Mouse (Mus musculus) limb, embryonic 10.5 days (tissue): ENCODE data around the gene Frem1. TPM values are rescaled to one million over a fixed set of nuclear protein-coding genes. Genes with fewer than 3 reads are reported as not detected.

Experiments
- DNase-seq: peaks from one replicate; pipeline ENCODE4 v3.0.0-alpha.2; 2017; ENCODE audit warnings: low spot score
- H3K27ac ChIP-seq: fragments of 300-500 bp; sonication (generic); 2 replicates; pipeline ENCODE4 v1.5.1; 2016; ENCODE audit warnings: mild to moderate bottlenecking
- H3K27me3 ChIP-seq: fragments of 300-500 bp; sonication (generic); 2 replicates; pipeline ENCODE4 v1.6.1; 2016; ENCODE audit warnings: low read depth, mild to moderate bottlenecking; ENCODE audit not compliant: poor library complexity, severe bottlenecking
- H3K36me3 ChIP-seq: fragments of 300-500 bp; sonication (generic); 2 replicates; pipeline ENCODE4 v1.6.1; 2016; ENCODE audit warnings: mild to moderate bottlenecking, moderate library complexity
- H3K4me1 ChIP-seq: fragments of 300-500 bp; sonication (generic); 2 replicates; pipeline ENCODE4 v1.6.1; 2016
- H3K4me3 ChIP-seq: fragments of 300-500 bp; sonication (generic); 2 replicates; pipeline ENCODE4 v1.5.1; 2016; ENCODE audit warnings: mild to moderate bottlenecking, moderate library complexity
- H3K9me3 ChIP-seq: fragments of 300-500 bp; sonication (generic); replicated peaks from 2 replicates; pipeline ENCODE4 v1.6.1; 2016; ENCODE audit warnings: mild to moderate bottlenecking
- WGBS: fragments of 180-500 bp; shearing (Covaris S2); methylation state at CpG from one replicate; pipeline ENCODE4 v1.1.7; 2016; 5-methylcytosine and 5-hydroxymethylcytosine counted together
- polyA plus RNA-seq: library from polyadenylated mRNA; unstranded; fragments of >200 nt; fragmentation: Nextera tagmentation; extraction: Ambion mirVana; gene quantifications from 2 replicates; pipeline ENCODE4 v1.2.1, GENCODE M21; 2016

Gene Frem1
- polyA plus RNA-seq, 1 experiment from 2014 or later = 13.6 TPM

DNA sequence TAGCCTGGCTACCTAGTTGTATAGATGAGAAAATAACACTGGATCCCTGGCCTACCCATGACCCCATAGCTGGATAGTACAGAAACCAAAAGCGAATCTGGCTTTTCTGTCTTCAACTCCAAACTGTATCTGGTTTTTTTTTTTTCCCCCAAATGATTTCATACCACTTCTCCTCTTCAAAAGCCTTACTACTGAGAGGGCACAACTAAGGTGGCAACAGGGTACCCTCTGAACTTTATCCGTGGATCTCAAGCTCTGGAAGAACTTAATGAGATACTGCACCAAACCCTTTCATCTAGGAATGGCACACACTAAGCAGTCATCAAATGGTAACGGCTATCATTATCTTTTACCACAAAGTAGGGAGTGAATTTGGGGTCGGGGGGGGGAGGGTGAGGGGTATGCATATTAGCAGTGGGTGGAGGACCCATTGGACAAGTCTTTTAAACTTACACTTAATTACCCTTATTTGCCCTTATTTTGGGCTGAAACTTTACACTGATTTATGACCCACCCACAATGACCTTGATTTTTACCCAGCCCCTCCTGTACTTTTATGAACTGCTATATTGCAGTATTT is 193.6 kb downstream of the Frem1 start:
- peaks cover 11% of the 10 kb centered on the region for H3K4me1 ChIP-seq
- 31% methylated on average over 4 of the region's 4 CpGs for WGBS
- no peaks in the 10 kb centered on the region for H3K36me3 ChIP-seq
- peak overlapping the region; percentile 91; the same call in 1 of the 2 replicates for H3K27ac ChIP-seq
- peaks cover 7% of the 10 kb centered on the region for H3K27me3 ChIP-seq
- no peak for DNase-seq
- H3K4me3 ChIP-seq = peak overlapping the region; percentile 76
- no peaks in the 10 kb centered on the region for H3K9me3 ChIP-seq

DNA sequence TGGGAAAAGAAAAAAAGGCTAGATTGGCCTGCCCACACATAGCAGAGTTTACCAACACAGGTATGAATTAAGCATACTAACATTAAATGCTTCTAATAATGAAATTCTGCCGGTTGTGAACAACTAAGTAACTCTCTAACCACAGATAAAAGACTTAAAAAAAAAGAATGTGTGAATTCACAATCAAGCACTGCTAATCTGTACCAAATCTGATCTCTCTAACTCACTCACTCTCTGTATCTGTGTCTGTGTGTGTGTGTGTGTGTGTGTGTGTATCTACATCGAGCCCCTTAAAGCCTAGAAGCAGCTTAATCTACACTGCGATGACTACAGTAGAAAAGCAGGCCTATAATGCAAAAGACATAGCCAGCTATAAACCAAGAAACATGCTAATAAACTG is 195.2 kb downstream of the Frem1 start:
- DNase-seq = no peak
- Histone ChIP-seq H3K36me3 (0 out of 2 replicates have a peak, but pooled peaks cover 5% of the 10 kb centered on the region), H3K27ac (no peak overlapping the region), H3K9me3 (no peaks in the 10 kb centered on the region), H3K4me1 (peaks cover 11% of the 10 kb centered on the region), H3K4me3 (no peak overlapping the region), H3K27me3 (peaks cover 7% of the 10 kb centered on the region)
- WGBS = 96% methylated on average over 3 of the region's 3 CpGs

- Histone ChIP-seq H3K9me3 (no peaks in the 10 kb centered on the region), H3K36me3 (0 out of 2 replicates have a peak, but pooled peaks cover 5% of the 10 kb centered on the region), H3K4me3 (no peak overlapping the region), H3K27me3 (no peaks in the 10 kb centered on the region), H3K4me1 (peaks cover 18% of the 10 kb centered on the region), H3K27ac (no peak overlapping the region)
- no peak for DNase-seq
- WGBS = 90% methylated on average over 2 of the region's 2 CpGs
Measured at GRCm38 (mm10) chr4:82853809-82854208, 198.3 kb downstream of the Frem1 start.

- no peaks in the 10 kb centered on the region for H3K27me3 ChIP-seq
- peaks cover 14% of the 10 kb centered on the region for H3K4me1 ChIP-seq
- no peaks in the 10 kb centered on the region for H3K9me3 ChIP-seq
- peaks cover 13% of the 10 kb centered on the region; the same call in 1 of the 2 replicates for H3K36me3 ChIP-seq
- no peak overlapping the region for H3K27ac ChIP-seq
- H3K4me3 ChIP-seq = no peak overlapping the region
- DNase-seq = no peak
- 49% methylated on average over 5 of the region's 5 CpGs for WGBS
Measured at GRCm38 (mm10) chr4:82848552-82849234, 203.4 kb downstream of the Frem1 start.

Other genes with a start within 250 kb of the Frem1 start
- 8.6 and 10.4 TPM in 2 replicates for gene Zdhhc21, start 192.4 kb downstream of the Frem1 start, polyA plus RNA-seq
- 0.29 TPM in 1 of 2 replicates, not detected in the other for gene Cer1, start 167.2 kb downstream of the Frem1 start, polyA plus RNA-seq